Mouse (Mus musculus): ENCODE data around the gene Iqcn. TPM values are rescaled to one million over a fixed set of nuclear protein-coding genes. Genes with fewer than 3 reads are reported as not detected.

Gene Iqcn
- polyA plus RNA-seq (2015; fragmentation: Nextera tagmentation; extraction: Ambion mirVana): 0.04 TPM in 2 replicates

GRCm38 (mm10) chr8:70703287-70703686 is at the start of gene Iqcn:
Gene Iqcn (plus strand): TSS chr8:70703457.
- no peaks in the 10 kb centered on the region for H3K27me3 ChIP-seq
- peak within 1 kb of the TSS; percentile 57 for H3K27ac ChIP-seq
- peak within 1 kb of the TSS; percentile 53 for H3K4me2 ChIP-seq
- H3K36me3 ChIP-seq: 0 out of 2 replicates have a peak, but pooled peaks cover 5% of the 10 kb centered on the region
- 89% methylated on average over 3 of the region's 3 CpGs for WGBS
- no peaks in the 10 kb centered on the region for H3K9me3 ChIP-seq
- peaks cover 19% of the 10 kb centered on the region for H3K4me1 ChIP-seq
- no peak within 1 kb of the TSS for H3K9ac ChIP-seq
- H3K4me3 ChIP-seq: no peak within 1 kb of the TSS; the same call in 1 of the 2 replicates
- no peak for ATAC-seq (ENCODE audit: insufficient number of reproducible peaks, low FRiP score, low TSS enrichment, low read depth)

- WGBS: 75% methylated on average over 1 of the region's 1 CpGs
- Histone ChIP-seq H3K27ac (no peak overlapping the region), H3K4me2 (no peak overlapping the region), H3K4me1 (peaks cover 26% of the 10 kb centered on the region), H3K9ac (no peak overlapping the region), H3K4me3 (no peak overlapping the region), H3K27me3 (no peaks in the 10 kb centered on the region), H3K9me3 (no peaks in the 10 kb centered on the region), H3K36me3 (peaks cover 60% of the 10 kb centered on the region)
- ATAC-seq (ENCODE audit: insufficient number of reproducible peaks, low FRiP score, low TSS enrichment, low read depth): no peak
These were observed 49.1 kb upstream of the Iqcn start for GRCm38 (mm10) chr8:70654121-70654520.

GRCm38 (mm10) chr8:70655469-70655868 is 47.8 kb upstream of the Iqcn start:
- Histone ChIP-seq H3K9ac (no peak overlapping the region), H3K4me1 (peaks cover 23% of the 10 kb centered on the region), H3K27ac (no peak overlapping the region), H3K36me3 (peaks cover 52% of the 10 kb centered on the region), H3K27me3 (no peaks in the 10 kb centered on the region), H3K9me3 (no peaks in the 10 kb centered on the region), H3K4me3 (no peak overlapping the region), H3K4me2 (no peak overlapping the region)
- ATAC-seq (ENCODE audit: insufficient number of reproducible peaks, low FRiP score, low TSS enrichment, low read depth): no peak
- 43% methylated on average over 2 of the region's 2 CpGs for WGBS

- no peaks in the 10 kb centered on the region for H3K9me3 ChIP-seq
- H3K9ac ChIP-seq: no peak overlapping the region
- ATAC-seq (ENCODE audit: insufficient number of reproducible peaks, low FRiP score, low TSS enrichment, low read depth): no peak
- H3K4me2 ChIP-seq: no peak overlapping the region
- peaks cover 44% of the 10 kb centered on the region for H3K36me3 ChIP-seq
- WGBS: 72% methylated on average over 13 of the region's 13 CpGs
- peaks cover 26% of the 10 kb centered on the region for H3K4me1 ChIP-seq
- no peaks in the 10 kb centered on the region for H3K27me3 ChIP-seq
- no peak overlapping the region for H3K27ac ChIP-seq
- no peak overlapping the region for H3K4me3 ChIP-seq
These were observed 47.0 kb upstream of the Iqcn start for GRCm38 (mm10) chr8:70656193-70656790.

GRCm38 (mm10) chr8:70657214-70657613 is 46.0 kb upstream of the Iqcn start:
- no peak overlapping the region for H3K4me2 ChIP-seq
- H3K27ac ChIP-seq: no peak overlapping the region
- 87% methylated on average over 3 of the region's 3 CpGs for WGBS
- peaks cover 26% of the 10 kb centered on the region for H3K4me1 ChIP-seq
- no peak for ATAC-seq (ENCODE audit: insufficient number of reproducible peaks, low FRiP score, low TSS enrichment, low read depth)
- H3K4me3 ChIP-seq: no peak overlapping the region
- H3K9me3 ChIP-seq: no peaks in the 10 kb centered on the region
- no peaks in the 10 kb centered on the region for H3K27me3 ChIP-seq
- H3K36me3 ChIP-seq: peaks cover 34% of the 10 kb centered on the region
- no peak overlapping the region for H3K9ac ChIP-seq

GRCm38 (mm10) chr8:70657739-70658138 is 45.5 kb upstream of the Iqcn start:
- H3K27me3 ChIP-seq: no peaks in the 10 kb centered on the region
- no peak overlapping the region for H3K9ac ChIP-seq
- no peaks in the 10 kb centered on the region for H3K9me3 ChIP-seq
- peaks cover 26% of the 10 kb centered on the region for H3K4me1 ChIP-seq
- H3K4me2 ChIP-seq: no peak overlapping the region
- peaks cover 29% of the 10 kb centered on the region for H3K36me3 ChIP-seq
- H3K27ac ChIP-seq: no peak overlapping the region
- WGBS: 85% methylated on average over 2 of the region's 2 CpGs
- ATAC-seq (ENCODE audit: insufficient number of reproducible peaks, low FRiP score, low TSS enrichment, low read depth): no peak
- H3K4me3 ChIP-seq: no peak overlapping the region

- Histone ChIP-seq H3K4me3 (peak overlapping the region; percentile 73), H3K4me2 (peak overlapping the region; percentile 92), H3K9ac (peak overlapping the region; percentile 74), H3K9me3 (no peaks in the 10 kb centered on the region), H3K27me3 (no peaks in the 10 kb centered on the region), H3K4me1 (peaks cover 26% of the 10 kb centered on the region), H3K27ac (peak overlapping the region; percentile 79), H3K36me3 (peaks cover 26% of the 10 kb centered on the region)
- ATAC-seq (ENCODE audit: insufficient number of reproducible peaks, low FRiP score, low TSS enrichment, low read depth): peak; percentile 26
- 2% methylated on average over 31 of the region's 31 CpGs for WGBS
These were observed 44.2 kb upstream of the Iqcn start for GRCm38 (mm10) chr8:70658897-70659603.

GRCm38 (mm10) chr8:70659604-70660272 is 43.5 kb upstream of the Iqcn start:
- Histone ChIP-seq H3K27me3 (no peaks in the 10 kb centered on the region), H3K4me2 (peak overlapping the region; percentile 92), H3K9ac (peak overlapping the region; percentile 74), H3K4me1 (peaks cover 26% of the 10 kb centered on the region), H3K4me3 (peak overlapping the region; percentile 73), H3K36me3 (peaks cover 22% of the 10 kb centered on the region), H3K9me3 (no peaks in the 10 kb centered on the region), H3K27ac (peak overlapping the region; percentile 85)
- under 1% methylated on average over 44 of the region's 44 CpGs for WGBS
- ATAC-seq (ENCODE audit: insufficient number of reproducible peaks, low FRiP score, low TSS enrichment, low read depth): peak; percentile 96

GRCm38 (mm10) chr8:70660273-70660725 is 43.0 kb upstream of the Iqcn start, which contains the start of gene Pgpep1:
Gene Pgpep1 (minus strand): TSS chr8:70660388.
- H3K4me3 ChIP-seq: peak within 1 kb of the TSS; percentile 73
- peaks cover 26% of the 10 kb centered on the region for H3K4me1 ChIP-seq
- H3K9ac ChIP-seq: peak within 1 kb of the TSS; percentile 74
- peak; percentile 15; the same call in 1 of the 2 replicates for ATAC-seq (ENCODE audit: insufficient number of reproducible peaks, low FRiP score, low TSS enrichment, low read depth)
- no peaks in the 10 kb centered on the region for H3K27me3 ChIP-seq
- 3% methylated on average over 14 of the region's 14 CpGs for WGBS
- no peaks in the 10 kb centered on the region for H3K9me3 ChIP-seq
- peaks cover 16% of the 10 kb centered on the region for H3K36me3 ChIP-seq
- H3K4me2 ChIP-seq: peak within 1 kb of the TSS; percentile 92
- peak within 1 kb of the TSS; percentile 85 for H3K27ac ChIP-seq

- 72% methylated on average over 4 of the region's 4 CpGs for WGBS
- Histone ChIP-seq H3K36me3 (no peaks in the 10 kb centered on the region), H3K27me3 (no peaks in the 10 kb centered on the region), H3K27ac (no peak overlapping the region), H3K9me3 (no peaks in the 10 kb centered on the region), H3K9ac (no peak overlapping the region), H3K4me2 (no peak overlapping the region), H3K4me1 (peaks cover 13% of the 10 kb centered on the region), H3K4me3 (no peak overlapping the region)
- ATAC-seq (ENCODE audit: insufficient number of reproducible peaks, low FRiP score, low TSS enrichment, low read depth): no peak
These were observed 39.6 kb upstream of the Iqcn start for GRCm38 (mm10) chr8:70663691-70664090.

- WGBS: 54% methylated on average over 3 of the region's 3 CpGs
- ATAC-seq (ENCODE audit: insufficient number of reproducible peaks, low FRiP score, low TSS enrichment, low read depth): no peak
- no peak overlapping the region for H3K4me2 ChIP-seq
- H3K9me3 ChIP-seq: no peaks in the 10 kb centered on the region
- peaks cover 9% of the 10 kb centered on the region for H3K4me1 ChIP-seq
- no peaks in the 10 kb centered on the region for H3K27me3 ChIP-seq
- no peak overlapping the region for H3K27ac ChIP-seq
- no peak overlapping the region for H3K9ac ChIP-seq
- no peak overlapping the region for H3K4me3 ChIP-seq
- no peaks in the 10 kb centered on the region for H3K36me3 ChIP-seq
These were observed 38.6 kb upstream of the Iqcn start for GRCm38 (mm10) chr8:70664631-70665030.

GRCm38 (mm10) chr8:70665599-70665998 is 37.7 kb upstream of the Iqcn start:
- Histone ChIP-seq H3K36me3 (no peaks in the 10 kb centered on the region), H3K4me3 (no peak overlapping the region), H3K4me2 (no peak overlapping the region), H3K27ac (no peak overlapping the region), H3K27me3 (no peaks in the 10 kb centered on the region), H3K9ac (no peak overlapping the region), H3K4me1 (peaks cover under 1% of the 10 kb centered on the region), H3K9me3 (no peaks in the 10 kb centered on the region)
- ATAC-seq (ENCODE audit: insufficient number of reproducible peaks, low FRiP score, low TSS enrichment, low read depth): no peak
- WGBS: 60% methylated on average over 2 of the region's 2 CpGs

Data from limb, embryonic 15.5 days (tissue).